Mouse (Mus musculus): Measurements from ENCODE around the gene Fam163b.

- no peak for TF ChIP-seq POLR2A (IDR thresholded peaks at IDR 0.05; ENCODE audit: extremely low read depth, insufficient read depth, low read length)
- TF ChIP-seq CTCF (IDR thresholded peaks at IDR 0.05; ENCODE audit: extremely low read depth, insufficient read depth, low read length), result no peak
Observed at GRCm38 (mm10) chr2:27135935-27136334, 6.4 kb downstream of the Fam163b start.
